Mouse (Mus musculus): ENCODE measurements around the gene Tlx3. TPM values are rescaled to one million over a fixed set of nuclear protein-coding genes. Genes with fewer than 3 reads are reported as not detected.

Tlx3 gene
- not detected for total RNA-seq (2022)

DNA sequence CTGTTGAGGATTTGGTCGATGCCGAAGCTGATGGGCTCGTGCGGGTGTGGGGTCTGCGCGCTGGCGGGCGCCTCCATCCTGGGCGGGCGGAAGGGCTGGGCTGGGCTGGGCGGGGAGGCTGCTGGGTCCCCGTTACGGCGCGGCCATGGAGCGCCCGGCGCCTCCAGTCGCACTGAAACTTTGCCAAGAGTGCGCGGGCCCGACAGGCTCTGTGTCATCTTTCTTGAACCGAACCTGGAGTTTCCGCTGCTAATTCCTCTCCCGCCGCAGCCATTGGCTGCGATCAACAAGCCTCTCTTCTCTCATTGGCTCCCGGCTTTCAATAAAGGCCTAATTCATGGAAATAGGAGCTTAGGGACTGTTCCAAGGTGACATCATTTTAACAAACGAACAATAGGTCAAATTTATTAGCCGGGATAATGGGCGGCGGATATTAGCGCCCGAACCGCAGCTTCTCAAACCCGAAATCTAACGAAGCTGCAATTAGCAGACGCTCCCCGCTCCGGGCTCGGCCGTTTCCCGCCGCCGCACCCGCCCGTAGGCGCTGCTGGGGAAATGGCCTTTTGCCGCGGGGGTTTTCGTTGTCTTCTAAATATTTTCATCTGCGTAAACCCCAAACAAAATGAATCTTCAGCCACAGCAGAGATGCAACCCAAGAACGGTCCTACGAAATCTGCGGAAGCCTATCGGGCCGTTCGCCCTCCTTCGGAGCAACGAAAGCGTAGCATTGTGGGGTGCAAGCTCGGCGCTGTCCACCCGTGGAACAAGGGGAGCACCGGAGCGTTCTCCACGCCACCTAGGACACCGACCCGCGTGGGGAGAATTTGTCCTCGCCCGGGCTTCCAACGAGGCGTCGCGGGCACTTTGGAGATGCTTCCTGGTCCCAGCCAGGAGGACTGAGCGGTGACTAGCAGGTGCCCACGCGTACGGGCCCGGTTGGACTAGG, at the start of gene Tlx3:
Gene Tlx3, minus strand, starts transcription at position 207 of the 946 bp plus-strand sequence.
- no peak for DNase-seq (ENCODE audit: low spot score in 2 of 2)

DNA sequence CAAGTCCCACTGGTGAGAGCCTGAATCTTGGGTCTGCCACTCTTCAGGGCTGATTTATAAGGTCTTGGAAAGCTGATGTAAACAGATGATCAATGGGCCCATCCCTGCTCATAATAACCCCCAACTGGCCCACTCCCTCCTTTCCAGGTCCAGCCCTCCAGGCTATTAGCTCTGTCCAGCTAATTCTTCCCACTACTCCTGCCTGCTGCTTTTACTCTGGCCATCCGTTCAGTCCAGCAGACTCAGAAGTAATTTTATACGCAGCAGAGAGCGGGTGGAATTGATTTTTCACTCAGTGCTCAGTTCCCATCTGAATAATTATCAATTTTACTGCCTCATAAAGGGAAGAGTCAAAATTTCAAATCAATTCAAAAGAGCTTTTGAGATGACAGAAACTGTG, 36.9 kb upstream of the Tlx3 start:
- no peak for DNase-seq (ENCODE audit: low spot score in 2 of 2)

DNA sequence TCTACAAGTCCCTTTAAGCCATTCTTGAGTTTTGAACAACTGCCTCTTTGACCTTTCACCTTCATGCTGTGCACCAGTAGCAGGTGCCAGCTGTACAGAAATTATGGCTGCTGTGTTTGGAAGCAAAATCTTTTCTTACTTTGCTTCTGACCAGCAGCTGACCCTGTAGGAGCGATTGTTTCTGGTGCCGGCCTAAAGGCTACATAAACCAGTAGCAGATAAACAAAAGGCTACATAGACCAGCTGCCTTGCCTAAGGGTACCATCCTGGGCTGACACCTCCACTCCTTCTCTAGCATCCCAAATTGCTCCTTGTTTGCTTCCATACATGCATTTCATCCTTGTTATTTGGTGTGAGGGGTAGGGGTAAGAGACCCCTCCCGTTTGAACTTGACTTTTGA, 30.7 kb upstream of the Tlx3 start:
- DNase-seq (ENCODE audit: low spot score in 2 of 2) = no peak

DNA sequence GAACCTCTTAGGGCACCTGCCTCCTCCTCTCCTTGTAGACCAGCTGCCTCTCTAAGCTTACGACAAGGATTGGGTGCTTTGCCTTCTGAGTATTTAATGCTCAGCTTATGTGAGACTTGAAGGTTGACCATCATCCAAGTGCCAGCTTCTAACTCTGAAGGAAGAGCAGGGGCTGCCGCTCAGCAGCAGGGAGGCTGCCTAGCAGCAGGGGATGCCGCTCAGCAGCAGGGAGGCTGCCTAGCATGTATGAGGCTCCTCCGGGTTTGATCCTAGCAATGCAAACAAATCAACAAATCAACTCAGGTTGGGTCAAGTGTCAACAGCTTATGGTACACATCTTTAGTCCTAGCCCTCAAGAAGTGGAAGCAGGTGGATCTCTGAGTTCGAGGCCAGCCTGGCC, 28.7 kb upstream of the Tlx3 start:
- DNase-seq (ENCODE audit: low spot score in 2 of 2) = no peak

DNA sequence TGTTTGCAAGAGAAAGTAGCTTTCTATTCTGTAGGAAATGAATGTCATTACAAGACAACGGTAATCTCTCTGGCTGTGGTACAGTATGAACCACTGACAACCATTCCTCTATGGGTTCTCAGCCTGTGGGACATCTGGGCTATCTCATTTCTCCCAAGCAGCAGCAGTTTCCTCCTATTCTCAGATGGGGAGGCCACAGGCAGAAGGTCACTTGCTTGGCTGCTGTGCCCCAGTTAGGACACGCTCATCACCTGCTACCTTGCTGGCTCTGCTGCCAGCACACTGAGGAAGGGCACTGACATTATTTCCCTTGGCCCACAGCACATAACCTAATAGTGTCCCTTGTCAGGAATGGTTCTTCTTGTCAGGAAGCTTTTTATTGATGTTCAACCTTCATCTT, 24.8 kb upstream of the Tlx3 start:
- DNase-seq (ENCODE audit: low spot score in 2 of 2) = no peak

DNA sequence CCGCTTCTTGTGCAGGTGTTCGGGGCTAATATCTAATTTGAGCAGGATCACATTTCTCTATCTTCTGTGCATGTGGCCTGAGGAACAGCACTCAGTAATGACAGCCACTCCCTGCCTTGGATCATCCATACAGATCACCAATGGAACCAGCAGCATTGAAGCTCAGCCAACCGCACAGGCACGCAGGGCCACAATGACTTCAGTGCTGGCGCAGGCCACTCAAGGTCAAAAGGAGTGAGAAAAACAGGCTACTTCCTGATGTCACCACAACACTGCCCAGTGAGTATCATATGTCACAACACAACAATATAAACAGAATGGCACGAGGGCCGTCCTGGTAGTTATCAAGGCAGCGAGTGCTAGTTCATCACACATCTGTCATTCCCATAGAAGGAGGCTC, 23.1 kb upstream of the Tlx3 start:
- no peak for DNase-seq (ENCODE audit: low spot score in 2 of 2)

DNA sequence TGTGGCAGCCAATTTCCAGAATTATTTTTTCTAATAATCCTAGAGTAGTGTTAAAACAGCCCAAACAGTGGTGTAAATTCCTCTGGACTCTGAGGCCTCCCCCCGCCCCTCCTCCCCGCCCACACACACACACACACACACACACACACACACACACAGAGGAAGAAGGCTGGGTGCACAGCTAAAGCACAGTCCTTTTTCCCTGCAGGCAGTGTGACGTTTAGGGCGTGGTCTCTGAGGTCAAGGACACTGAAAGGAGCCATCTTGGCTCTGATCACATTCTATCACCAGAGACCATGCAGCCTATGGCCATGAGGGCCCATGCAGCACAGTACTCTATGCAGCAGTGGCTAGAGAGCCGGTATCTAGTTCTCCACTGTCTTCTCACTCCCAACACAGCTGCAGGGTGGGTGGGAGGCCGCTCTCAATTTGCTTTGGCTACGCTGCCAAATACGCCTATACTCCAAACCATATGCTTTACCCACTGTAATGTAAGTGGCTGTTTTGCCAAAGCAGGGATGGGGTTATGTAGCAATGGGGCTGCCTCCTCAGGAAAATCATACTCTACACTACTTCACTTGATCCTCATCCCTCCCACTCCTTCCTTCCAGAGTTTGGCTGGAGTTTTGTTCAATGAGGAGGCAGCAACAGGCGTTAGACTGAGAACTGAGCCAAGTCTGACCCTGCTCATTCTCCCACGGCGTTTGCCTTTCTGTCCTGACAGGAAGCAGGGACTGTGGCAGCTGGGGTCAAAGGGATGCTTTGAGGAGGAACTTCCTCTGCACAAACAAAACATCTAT, 18.4 kb upstream of the Tlx3 start:
- DNase-seq (ENCODE audit: low spot score in 2 of 2) = no peak

DNA sequence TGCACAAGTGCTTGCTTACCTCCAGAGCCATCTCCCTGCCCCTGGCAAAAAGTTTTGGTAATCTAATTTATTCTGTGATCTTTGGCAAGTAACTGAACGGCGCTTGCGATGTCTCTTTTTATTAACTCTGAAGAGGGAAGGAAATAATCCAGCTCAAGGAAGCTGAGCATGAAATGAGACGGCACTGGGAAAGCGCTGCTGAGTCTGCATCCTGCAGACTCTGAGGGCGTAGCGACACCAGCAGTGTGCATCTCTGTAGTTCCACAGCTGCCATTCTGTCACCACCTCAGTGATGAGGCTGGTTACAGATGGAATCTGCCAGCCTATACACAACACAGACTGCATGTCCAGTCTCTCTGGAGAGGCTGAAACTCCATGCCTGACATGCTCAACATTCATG, 17.4 kb upstream of the Tlx3 start:
- no peak for DNase-seq (ENCODE audit: low spot score in 2 of 2)

DNA sequence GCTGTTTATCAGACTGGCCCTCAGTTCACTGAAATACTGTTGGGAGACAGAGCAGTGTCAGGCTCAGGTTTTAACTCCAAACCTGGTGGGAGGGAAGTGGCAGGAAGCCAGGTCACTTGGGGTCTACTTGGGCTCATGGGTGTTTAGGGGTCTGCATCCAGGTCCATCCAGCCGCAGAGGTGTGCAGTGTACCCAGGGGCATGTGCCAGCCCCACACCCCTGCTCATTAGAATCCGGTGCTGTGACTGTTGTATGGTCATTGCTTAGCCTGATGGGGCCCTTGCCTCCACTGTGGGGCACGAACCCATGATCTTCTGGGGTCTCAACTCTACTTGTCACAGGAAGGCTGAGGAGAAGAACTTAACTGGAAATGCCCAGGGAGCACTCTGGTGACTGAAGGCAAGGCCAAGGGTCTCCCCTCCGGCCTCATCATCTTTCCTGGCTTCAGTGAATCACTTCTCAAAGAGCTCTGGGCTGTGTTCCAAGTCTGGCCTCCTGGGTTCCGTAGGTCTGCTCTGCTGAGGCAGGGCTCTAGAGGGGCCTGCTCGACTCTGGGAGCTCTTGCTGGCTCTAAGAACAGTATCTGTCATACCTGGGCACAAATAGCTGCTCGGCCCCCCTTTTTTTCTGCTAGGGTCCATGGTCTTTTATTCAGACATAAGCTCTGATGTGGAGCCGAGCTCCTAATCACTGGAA, 14.1 kb upstream of the Tlx3 start:
- no peak for DNase-seq (ENCODE audit: low spot score in 2 of 2)

DNA sequence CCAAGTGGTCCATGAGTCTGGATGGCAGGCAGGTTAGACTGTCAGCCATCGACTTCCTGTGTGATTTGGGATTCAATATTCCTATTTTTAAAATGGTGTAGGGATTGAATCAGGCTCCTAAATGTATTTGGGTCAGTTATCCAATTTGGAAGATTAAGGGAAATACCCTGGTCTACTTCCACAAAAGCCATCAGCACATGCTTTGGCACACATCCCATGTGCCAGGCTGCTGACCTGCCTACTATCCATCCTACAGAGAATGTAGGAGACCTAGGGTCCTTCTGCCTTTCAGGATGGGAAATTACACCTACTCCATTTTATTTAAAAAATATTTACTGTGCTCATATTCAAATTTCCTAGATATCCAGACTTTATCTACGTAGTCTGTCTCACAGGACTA, 4.0 kb upstream of the Tlx3 start:
- DNase-seq (ENCODE audit: low spot score in 2 of 2) = no peak

DNA sequence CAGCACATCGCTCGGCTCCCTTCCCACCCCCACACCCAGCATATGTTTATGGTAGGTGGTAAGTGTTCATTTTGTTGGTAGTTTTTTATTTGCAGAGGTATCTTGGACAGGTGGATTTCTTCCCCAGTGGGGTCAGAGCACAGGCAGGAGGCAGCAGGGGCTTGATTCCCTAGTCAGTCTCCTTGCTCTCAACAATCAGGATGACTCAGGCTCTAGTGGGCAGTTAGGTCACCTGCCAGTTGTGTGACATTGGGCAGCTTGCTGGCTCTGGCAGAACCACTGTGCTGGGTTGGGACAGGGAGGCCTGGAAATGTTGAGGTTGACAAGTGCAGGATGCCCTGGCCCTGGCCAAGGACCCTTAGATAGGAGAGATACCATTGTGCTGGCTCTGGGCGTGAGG, 1.6 kb upstream of the Tlx3 start:
- no peak for DNase-seq (ENCODE audit: low spot score in 2 of 2)

DNA sequence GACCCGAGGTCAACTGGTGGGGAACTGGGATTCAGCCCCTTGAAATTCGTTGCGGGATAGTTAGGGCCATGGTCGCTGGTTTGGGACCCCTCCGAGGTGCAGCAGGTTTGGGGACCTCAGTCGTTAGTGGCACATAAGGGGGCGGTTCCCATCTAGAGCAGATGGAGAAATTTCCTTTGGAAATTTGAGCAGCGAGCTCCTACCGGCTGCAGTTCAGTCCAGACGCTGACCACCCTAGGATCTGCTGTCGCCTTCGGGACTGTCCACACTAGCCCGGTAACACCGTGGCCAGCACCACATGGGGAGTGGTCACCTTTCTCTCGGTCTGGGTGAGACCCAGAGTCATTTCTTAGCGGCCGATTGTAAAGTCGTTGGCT, 928 bp upstream of the Tlx3 start:
- no peak for DNase-seq (ENCODE audit: low spot score in 2 of 2)

DNA sequence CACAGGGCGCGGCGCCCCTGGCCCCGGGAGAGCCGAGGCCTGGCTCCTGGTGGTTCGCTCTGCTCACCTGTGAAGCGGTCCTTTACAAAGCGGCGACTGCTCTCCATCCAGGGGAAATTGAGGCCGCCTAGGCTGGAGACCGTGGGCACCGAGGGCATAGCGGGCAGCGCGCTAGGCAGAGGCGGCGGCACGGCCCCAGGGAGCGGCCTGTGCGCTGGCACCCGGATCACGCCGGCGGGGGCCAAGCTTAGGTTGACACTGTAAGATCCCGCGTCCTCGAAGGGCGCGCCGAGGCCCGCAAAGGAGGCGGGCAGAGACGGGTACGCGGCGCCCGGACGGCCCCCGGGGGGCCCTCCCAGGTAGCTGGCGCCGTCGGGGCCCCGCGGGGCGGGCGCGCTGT, 417 bp downstream of the Tlx3 start:
- DNase-seq (ENCODE audit: low spot score in 2 of 2) = no peak

DNA sequence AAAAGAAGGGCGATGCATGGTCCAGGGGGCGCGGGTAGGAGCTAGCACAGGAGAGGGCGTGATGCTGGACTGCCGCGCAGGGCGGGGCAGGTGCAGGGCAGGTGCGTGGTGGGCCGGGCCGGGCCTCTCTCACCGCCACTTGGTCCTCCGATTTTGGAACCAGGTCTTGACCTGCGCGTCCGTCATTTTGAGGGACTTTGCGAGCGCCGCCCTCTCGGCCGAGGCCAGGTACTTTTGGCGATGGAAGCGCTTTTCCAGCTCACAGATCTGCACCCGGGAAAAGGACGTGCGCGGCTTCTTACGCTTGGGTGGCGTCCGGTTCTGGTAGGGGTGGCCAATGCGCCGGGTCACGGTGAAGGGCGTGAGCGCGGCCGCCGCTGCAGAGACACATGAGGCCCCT, 1.1 kb downstream of the Tlx3 start:
- no peak for DNase-seq (ENCODE audit: low spot score in 2 of 2)

DNA sequence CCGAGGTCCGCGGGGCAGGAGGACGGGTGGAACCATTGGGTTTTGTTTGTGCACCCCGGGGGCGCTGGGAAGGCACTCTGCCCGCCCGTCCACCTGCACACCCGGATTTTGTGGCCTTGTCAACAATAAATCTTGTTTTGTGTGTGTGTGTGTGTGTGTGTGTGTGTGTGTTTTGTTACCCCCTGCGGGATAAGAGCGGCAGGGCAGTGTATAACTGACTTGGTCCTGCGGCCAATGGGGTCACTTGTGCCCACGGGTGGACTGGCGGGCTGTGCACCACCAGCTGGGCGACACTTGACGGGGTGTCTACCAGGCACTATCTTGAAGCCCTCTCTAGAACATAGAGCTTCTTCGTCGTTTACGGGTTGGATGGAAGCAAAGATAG, 1.8 kb downstream of the Tlx3 start:
- DNase-seq (ENCODE audit: low spot score in 2 of 2) = no peak

DNA sequence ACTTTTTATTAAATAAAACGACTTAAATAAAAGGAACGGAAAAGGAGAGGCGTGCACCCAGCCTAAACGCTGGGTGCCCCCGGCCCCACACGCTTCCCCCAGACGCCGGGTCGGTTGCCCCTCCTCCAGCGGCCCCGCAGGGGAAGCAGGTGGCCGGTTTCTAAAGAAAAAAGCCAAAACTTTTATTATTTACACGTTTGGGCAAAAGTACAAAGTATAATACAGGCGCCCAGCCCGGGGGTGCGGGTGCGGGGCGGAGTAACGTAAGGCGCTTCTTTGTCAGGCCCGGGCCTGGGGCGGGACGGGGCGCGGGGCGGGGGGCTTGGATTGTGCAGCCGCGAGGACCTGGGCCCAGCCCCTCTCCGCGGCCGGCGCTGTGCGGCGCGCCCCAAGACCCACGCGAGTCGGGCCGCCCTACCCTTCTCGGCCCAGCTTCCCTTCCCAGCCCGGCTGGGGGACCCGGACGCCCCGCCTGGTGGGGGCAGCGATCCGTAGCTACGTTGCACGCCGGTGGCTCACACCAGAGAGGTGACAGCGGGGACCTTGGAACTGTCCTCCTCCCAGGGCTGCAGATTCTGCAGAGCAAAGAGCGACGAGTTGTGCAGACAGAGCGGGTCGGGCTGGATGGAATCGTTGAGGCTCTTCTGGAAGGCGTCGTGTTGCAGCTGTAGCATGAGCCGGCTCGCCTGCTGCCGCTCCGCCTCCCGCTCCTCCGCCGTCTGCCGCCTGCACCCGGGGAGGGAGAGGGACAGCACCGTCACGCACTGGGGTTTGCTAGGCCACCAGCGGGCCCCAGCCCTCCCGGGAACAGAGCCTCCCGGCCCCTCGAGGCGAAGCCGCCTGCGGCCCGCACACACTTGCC, 2.4 kb downstream of the Tlx3 start:
- DNase-seq (ENCODE audit: low spot score in 2 of 2) = no peak

DNA sequence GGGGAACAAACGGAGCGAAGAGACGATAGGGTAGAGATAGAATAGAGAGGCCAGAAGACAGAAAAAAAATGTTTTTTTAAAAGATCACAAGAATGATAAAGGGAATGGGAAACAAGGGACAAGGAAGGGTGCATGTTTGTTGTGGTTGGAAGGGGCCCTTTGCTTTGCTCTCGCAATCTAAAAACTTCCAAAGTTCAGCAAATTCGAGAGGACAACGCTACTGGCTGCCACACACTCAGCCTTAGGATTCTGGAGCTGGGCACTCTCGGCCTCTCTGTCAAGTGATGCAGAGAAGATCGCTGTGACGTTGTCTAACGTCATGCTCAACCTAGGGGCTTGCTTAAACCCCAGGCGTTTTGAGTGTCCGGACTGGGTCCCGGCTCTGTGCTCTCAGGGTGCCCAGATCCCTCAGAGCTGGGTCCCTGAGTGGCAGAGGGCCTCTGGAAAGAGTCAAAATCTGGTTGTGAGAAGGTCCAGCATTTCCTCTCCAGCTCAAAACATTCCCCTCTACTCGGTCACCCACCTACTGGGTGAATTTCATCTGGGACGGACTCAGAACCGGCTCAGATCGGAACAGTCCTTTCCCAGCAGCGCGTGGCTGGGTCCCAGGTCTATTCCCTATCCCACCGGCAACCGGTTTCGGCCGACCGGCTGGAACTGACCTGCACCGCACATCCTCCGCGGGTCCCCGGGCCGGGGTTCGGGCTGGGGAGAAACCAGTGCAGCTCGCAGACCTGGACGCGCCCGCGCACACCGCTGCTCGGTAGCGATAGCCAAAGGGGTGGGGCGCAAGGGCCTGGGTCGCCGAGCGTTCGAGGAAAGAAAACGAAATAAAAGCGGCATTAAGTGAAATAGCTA, 3.3 kb downstream of the Tlx3 start:
- no peak for DNase-seq (ENCODE audit: low spot score in 2 of 2)

DNA sequence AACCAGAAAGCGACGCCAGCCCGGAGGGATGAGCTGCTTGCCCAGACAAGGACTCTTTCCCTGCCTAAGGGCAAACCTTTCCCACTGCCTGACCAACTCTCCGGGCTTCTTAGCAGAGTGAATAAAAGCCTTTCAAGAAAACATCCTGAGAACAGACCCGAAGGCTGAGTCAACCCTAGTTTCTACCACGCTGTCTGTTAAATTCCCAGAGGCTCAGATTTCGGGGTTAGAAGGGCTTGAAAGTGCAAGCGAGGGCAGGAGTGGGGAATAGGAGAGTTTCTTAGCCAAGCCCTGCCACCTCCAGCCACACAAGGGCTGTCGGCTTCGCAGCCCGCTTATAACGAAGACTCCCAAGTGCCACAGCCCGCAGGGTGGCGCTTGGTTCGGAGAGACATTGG, 4.3 kb downstream of the Tlx3 start:
- no peak for DNase-seq (ENCODE audit: low spot score in 2 of 2)

DNA sequence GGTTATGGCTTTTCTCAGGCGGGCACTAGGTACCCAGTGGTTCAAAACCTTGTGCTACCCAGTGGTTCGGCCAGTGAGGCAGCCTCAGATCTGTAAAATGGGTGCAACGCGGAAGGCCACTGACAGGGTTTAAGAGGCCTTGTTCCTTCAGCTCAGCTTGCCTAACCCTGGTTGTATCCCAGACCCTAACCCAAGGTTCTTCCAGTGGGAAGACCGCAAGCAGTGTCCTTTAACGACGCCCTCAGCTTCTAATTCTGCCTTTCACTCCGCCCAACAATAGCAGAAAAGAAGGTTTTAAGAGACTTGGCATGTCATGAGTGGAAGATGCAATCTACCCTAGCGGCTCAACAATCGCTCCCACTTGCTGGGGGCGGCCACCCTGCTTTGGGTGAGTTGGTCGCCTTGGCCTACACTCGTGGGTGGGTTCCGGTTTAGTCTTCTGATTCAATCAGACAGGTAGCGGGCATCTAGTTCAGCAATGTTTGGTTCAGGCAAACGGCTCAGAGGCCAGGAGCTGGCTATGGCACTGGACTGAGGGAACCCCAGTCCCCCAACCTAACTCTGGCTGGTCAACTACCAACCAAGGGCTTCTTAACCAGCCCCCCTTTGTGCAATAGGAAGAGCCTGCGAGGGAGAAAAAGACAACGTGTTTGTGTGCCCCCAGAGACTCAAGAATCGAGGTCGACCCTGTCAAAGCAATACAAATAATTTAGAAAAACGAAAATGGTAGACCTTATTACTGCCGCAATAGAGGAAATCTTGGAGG, 4.9 kb downstream of the Tlx3 start:
- DNase-seq (ENCODE audit: low spot score in 2 of 2) = no peak

DNA sequence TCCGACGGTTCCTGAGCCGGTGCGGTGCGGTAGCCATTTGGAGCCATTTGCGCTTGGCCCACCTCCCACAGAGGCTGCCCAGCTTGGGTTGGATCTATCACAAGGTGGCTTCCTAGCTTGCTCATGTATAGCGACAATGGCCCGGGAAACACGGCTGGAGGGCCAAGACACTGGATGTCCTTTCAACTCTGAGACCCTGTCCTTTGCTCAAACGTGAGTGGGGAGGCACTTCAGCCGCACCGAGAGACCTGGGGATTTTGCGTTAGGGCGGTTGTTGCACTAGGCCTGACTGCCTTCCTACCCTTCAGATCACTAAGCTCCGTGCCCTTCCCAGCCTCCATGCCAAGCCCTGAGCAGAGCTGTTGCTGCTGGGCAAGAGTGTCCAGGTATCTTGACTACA, 5.7 kb downstream of the Tlx3 start:
- DNase-seq (ENCODE audit: low spot score in 2 of 2) = no peak
